Mouse (Mus musculus) heart, adult 2 months (tissue): ENCODE measurements at regions not wholly inside any gene's neighbourhood (a gene's known extent, or its start where the extent isn't known, plus 50 kb on each side); places are given as distances from the start of the nearest gene placed in this dataset.

Experiments
- EP300 ChIP-seq: fragments of 200-500 bp; IDR thresholded peaks from 2 replicates; pipeline ENCODE4 v1.6.1; 2011; ENCODE audit warnings: low read depth, low read length, control low read depth; ENCODE audit not compliant: insufficient read depth
- POLR2A ChIP-seq: fragments of 200-500 bp; IDR thresholded peaks from 2 replicates; pipeline ENCODE4 v1.6.1; 2011; ENCODE audit warnings: mild to moderate bottlenecking, low read depth, low read length, control low read depth; ENCODE audit not compliant: insufficient read depth

- TF ChIP-seq EP300 (no peak), POLR2A (no peak)
These were observed 60.3 kb upstream of the Plet1 start for GRCm38 (mm10) chr9:50433978-50434377.
